Mouse (Mus musculus) gastrocnemius, postnatal 4 days (tissue): ENCODE results near the gene Nkiras1. TPM values are rescaled to one million over a fixed set of nuclear protein-coding genes. Genes with fewer than 3 reads are reported as not detected.

Experiments used
- total RNA-seq, 2 experiments: library from RNA; stranded (reverse); gene quantifications; 2 replicates each; pipeline ENCODE4 v1.2.3; 2021

Nkiras1 gene
- total RNA-seq, 2 experiments from 2014 or later = 36.1 to 39.2 TPM

Other genes with a start within 250 kb of the Nkiras1 start
- gene Nr1d2, start 32.0 kb upstream of the Nkiras1 start, total RNA-seq = 10 to 100 TPM; 43.0 to 52.7 TPM
- 1,000 to 10,000 TPM; 1,118 to 1,258 TPM for gene Rpl15, start 255 bp downstream of the Nkiras1 start, total RNA-seq
- 100 to 1,000 TPM in 1 of 2 experiments, 10 to 100 TPM in 1; 96.6 to 102 TPM for gene Ube2e1, start 60.7 kb downstream of the Nkiras1 start, total RNA-seq